Mouse (Mus musculus): Measurements from ENCODE around the gene Shmt1. TPM values are rescaled to one million over a fixed set of nuclear protein-coding genes. Genes with fewer than 3 reads are reported as not detected.

Shmt1 gene
- 16.9 TPM for polyA plus RNA-seq (2014; fragmentation: Illumina TruSeq; extraction: RNeasy Lipid Tissue Mini Kit (QIAGEN cat#74804); ENCODE audit: low replicate concordance)

DNA sequence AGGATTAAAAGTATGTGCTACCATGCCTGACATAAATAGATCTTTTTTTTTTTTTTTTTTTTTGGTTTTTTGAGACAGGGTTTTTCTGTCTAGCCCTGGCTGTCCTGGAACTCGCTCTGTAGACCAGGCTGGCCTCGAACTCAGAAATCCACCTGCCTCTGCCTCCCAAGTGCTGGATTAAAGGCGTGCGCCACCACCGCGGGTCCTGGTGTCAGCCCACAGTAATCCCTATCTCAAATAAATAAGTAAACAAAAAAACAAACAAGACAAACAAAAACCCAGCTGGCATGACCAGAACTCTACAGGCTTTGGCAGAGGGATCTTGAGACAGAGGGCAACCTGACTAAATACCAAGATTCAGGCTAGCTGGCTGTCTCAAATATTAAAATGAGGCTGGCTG is at the start of gene Shmt1:
TSS of gene Shmt1 (minus strand) at position 101 of the 400 bp plus-strand sequence.

DNA sequence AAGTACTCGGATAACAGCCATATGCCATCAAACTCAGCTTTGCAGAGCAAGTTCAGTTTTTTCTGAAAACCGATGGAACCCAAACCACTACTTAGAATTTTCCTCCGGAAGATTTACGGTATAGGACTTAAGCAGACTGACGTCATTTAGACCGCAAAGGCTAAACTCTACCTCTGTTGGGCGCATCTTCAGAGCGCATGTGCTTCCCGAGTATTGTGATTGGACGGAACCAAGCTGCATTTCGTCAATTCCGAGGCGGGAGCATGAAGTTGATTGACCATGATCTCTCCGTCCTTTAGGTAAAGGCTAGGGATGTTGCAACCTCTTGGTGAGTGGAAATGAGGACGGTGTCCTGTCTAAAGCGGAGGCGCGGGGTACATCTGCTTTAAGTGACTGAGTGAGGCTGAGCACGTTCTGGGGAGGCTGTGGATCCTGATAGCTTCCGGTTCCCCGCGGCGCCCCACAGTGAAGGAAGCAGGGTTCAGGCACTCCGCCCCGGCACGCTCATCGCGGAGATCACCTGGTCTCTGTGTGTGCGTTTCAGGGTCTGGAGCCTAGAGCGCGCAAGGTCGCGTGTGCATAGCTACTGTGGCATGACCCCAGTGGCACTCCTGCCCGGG is 19.0 kb upstream of the Shmt1 start, which contains the start of gene Dhrs7b:
TSS of gene Dhrs7b (plus strand) at position 199 of the 620 bp plus-strand sequence.

GRCm38 (mm10) chr11:60776829-60777740 is 34.4 kb downstream of the Shmt1 start, which contains the start of the genes Top3a and Smcr8:
Gene Top3a, minus strand, starts transcription at chr11:60777365.
Gene Smcr8, plus strand, starts transcription at chr11:60777524.

Other genes starting within 250 kb of the Shmt1 start
- not detected for gene Llgl1, start 112.0 kb downstream of the Shmt1 start, polyA plus RNA-seq (2014; fragmentation: Illumina TruSeq; extraction: RNeasy Lipid Tissue Mini Kit (QIAGEN cat#74804); ENCODE audit: low replicate concordance)
- gene Flii, start 84.5 kb downstream of the Shmt1 start, polyA plus RNA-seq (2014; fragmentation: Illumina TruSeq; extraction: RNeasy Lipid Tissue Mini Kit (QIAGEN cat#74804); ENCODE audit: low replicate concordance): 3.9 TPM
- 0.15 TPM for gene Mief2, start 83.3 kb downstream of the Shmt1 start, polyA plus RNA-seq (2014; fragmentation: Illumina TruSeq; extraction: RNeasy Lipid Tissue Mini Kit (QIAGEN cat#74804); ENCODE audit: low replicate concordance)
- 2.4 TPM for gene Top3a, start 34.4 kb downstream of the Shmt1 start, polyA plus RNA-seq (2014; fragmentation: Illumina TruSeq; extraction: RNeasy Lipid Tissue Mini Kit (QIAGEN cat#74804); ENCODE audit: low replicate concordance)
- gene Smcr8, start 34.2 kb downstream of the Shmt1 start, polyA plus RNA-seq (2014; fragmentation: Illumina TruSeq; extraction: RNeasy Lipid Tissue Mini Kit (QIAGEN cat#74804); ENCODE audit: low replicate concordance): 7.8 TPM
- gene Dhrs7b, start 18.9 kb upstream of the Shmt1 start, polyA plus RNA-seq (2014; fragmentation: Illumina TruSeq; extraction: RNeasy Lipid Tissue Mini Kit (QIAGEN cat#74804); ENCODE audit: low replicate concordance): 3.8 TPM
- 7.2 TPM for gene Tmem11, start 67.6 kb upstream of the Shmt1 start, polyA plus RNA-seq (2014; fragmentation: Illumina TruSeq; extraction: RNeasy Lipid Tissue Mini Kit (QIAGEN cat#74804); ENCODE audit: low replicate concordance)
- gene Natd1, start 103.0 kb upstream of the Shmt1 start, polyA plus RNA-seq (2014; fragmentation: Illumina TruSeq; extraction: RNeasy Lipid Tissue Mini Kit (QIAGEN cat#74804); ENCODE audit: low replicate concordance): 0.33 TPM
- 9.4 TPM for gene Map2k3, start 120.3 kb upstream of the Shmt1 start, polyA plus RNA-seq (2014; fragmentation: Illumina TruSeq; extraction: RNeasy Lipid Tissue Mini Kit (QIAGEN cat#74804); ENCODE audit: low replicate concordance)
- not detected for gene Kcnj12, start 210.8 kb upstream of the Shmt1 start, polyA plus RNA-seq (2014; fragmentation: Illumina TruSeq; extraction: RNeasy Lipid Tissue Mini Kit (QIAGEN cat#74804); ENCODE audit: low replicate concordance)

All from small intestine, adult 10 weeks (tissue).